In genomic region chr1:51739252-51739852, GRCm38 (mm10) we compare ENCODE assay signal across 28 mouse cellular contexts.
DNase-seq lines count a peak whose midpoint lies in the region; ATAC-seq and TF ChIP-seq lines count a peak whose summit lies in the region.
"Had no signal": no experiment of that assay in that cellular context is flagged by ENCODE, and none has a peak within 500 bp of the region (broad histone marks: within the 10 kb centered on the region; RNA-seq: fewer than 3 reads in every experiment).

No protein-coding gene starts in this region.

- no peaks in the 10 kb centered on the region for H3K9me3 ChIP-seq in embryonic facial prominence, embryonic 14.5 days (ENCODE audit: control insufficient read depth, low read length)
- H3K9me3 ChIP-seq in embryonic facial prominence, embryonic 10.5 days, result no peaks in the 10 kb centered on the region
- H3K9me3 ChIP-seq in neural tube, embryonic 15.5 days (replicated peaks), result no peaks in the 10 kb centered on the region
- H3K9me3 ChIP-seq: forebrain, embryonic 13.5 days; G1E; hindbrain, embryonic 12.5 days; limb, embryonic 12.5 days; liver, embryonic 15.5 days; neural tube, embryonic 12.5 days had no signal

- no peaks in the 10 kb centered on the region for H3K27me3 ChIP-seq in embryonic facial prominence, embryonic 14.5 days (replicated peaks; ENCODE audit: control insufficient read depth, insufficient read depth, low read length)
- H3K27me3 ChIP-seq in embryonic facial prominence, embryonic 10.5 days (replicated peaks; ENCODE audit: low read depth, poor library complexity, severe bottlenecking), result no peaks in the 10 kb centered on the region
- no peaks in the 10 kb centered on the region for H3K27me3 ChIP-seq in neural tube, embryonic 15.5 days (replicated peaks)
- H3K27me3 ChIP-seq: forebrain, embryonic 13.5 days; hindbrain, embryonic 12.5 days; limb, embryonic 12.5 days; liver, embryonic 15.5 days; neural tube, embryonic 12.5 days had no signal

- no peak overlapping the region for H3K9ac ChIP-seq in embryonic facial prominence, embryonic 14.5 days (ENCODE audit: low read depth, low read length)
- H3K9ac ChIP-seq in neural tube, embryonic 15.5 days (replicated peaks), result no peak overlapping the region
- H3K9ac ChIP-seq: forebrain, embryonic 13.5 days; hindbrain, embryonic 12.5 days; limb, embryonic 12.5 days; liver, embryonic 15.5 days; neural tube, embryonic 12.5 days had no signal

- H3K4me2 ChIP-seq in embryonic facial prominence, embryonic 14.5 days (ENCODE audit: low read depth, low read length), result no peak overlapping the region
- H3K4me2 ChIP-seq in neural tube, embryonic 15.5 days, result no peak overlapping the region
- H3K4me2 ChIP-seq: forebrain, embryonic 13.5 days; heart, embryonic 11.5 days; hindbrain, embryonic 12.5 days; limb, embryonic 12.5 days; liver, embryonic 15.5 days; neural tube, embryonic 12.5 days had no signal

- 73% methylated on average over 5 of the region's 5 CpGs for WGBS in embryonic facial prominence, embryonic 14.5 days
- 82% methylated on average over 5 of the region's 5 CpGs for WGBS in embryonic facial prominence, embryonic 10.5 days
- WGBS in neural tube, embryonic 15.5 days, result 66% methylated on average over 5 of the region's 5 CpGs

- DNase-seq in embryonic facial prominence, embryonic 14.5 days (ENCODE audit: low spot score), result no peak
- no peak for DNase-seq in embryonic facial prominence, embryonic 10.5 days (ENCODE audit: low spot score)
- DNase-seq in layer of hippocampus, adult 2 months (ENCODE audit: low spot score in 2 of 2), result peak; percentile 17 to 20
- no peak for DNase-seq in layer of hippocampus, postnatal 10 days (ENCODE audit: low spot score in 2 of 2)
- DNase-seq in neural tube, embryonic 10.5 days (ENCODE audit: extremely low spot score, low spot score), result peak; percentile 9
- DNase-seq in B cell, adult 2 months, result no peak
- DNase-seq: adrenal gland, adult 8-10 months; cerebellum, adult 2 months; heart, postnatal 36 days; kidney, adult 8-10 months; right cerebral cortex, postnatal 4 days; thymus, adult 18-20 months; thymus, postnatal 25 days had no signal

- no peak overlapping the region for H3K27ac ChIP-seq in embryonic facial prominence, embryonic 14.5 days (replicated peaks; ENCODE audit: low read depth, low read length)
- no peak overlapping the region for H3K27ac ChIP-seq in embryonic facial prominence, embryonic 10.5 days (replicated peaks)
- H3K27ac ChIP-seq in layer of hippocampus, adult 2 months, result 0 out of 2 replicates have a peak overlapping the region, but pooled peaks have one; percentile 23
- H3K27ac ChIP-seq in neural tube, embryonic 15.5 days (replicated peaks), result no peak overlapping the region
- H3K27ac ChIP-seq: forebrain, embryonic 13.5 days; hindbrain, embryonic 12.5 days; hindbrain, postnatal 0 days; kidney, postnatal 0 days; limb, embryonic 12.5 days; liver, embryonic 15.5 days; macrophage; neural tube, embryonic 12.5 days; stomach, postnatal 0 days had no signal

- no peak overlapping the region for H3K4me3 ChIP-seq in embryonic facial prominence, embryonic 14.5 days (ENCODE audit: low read depth, low read length)
- H3K4me3 ChIP-seq in embryonic facial prominence, embryonic 10.5 days, result no peak overlapping the region
- H3K4me3 ChIP-seq in layer of hippocampus, adult 2 months, result no peak overlapping the region
- H3K4me3 ChIP-seq in neural tube, embryonic 15.5 days (replicated peaks), result no peak overlapping the region
- H3K4me3 ChIP-seq: forebrain, embryonic 13.5 days; hindbrain, embryonic 12.5 days; limb, embryonic 12.5 days; liver, embryonic 15.5 days; neural tube, embryonic 12.5 days had no signal

- H3K4me1 ChIP-seq in embryonic facial prominence, embryonic 14.5 days (ENCODE audit: control insufficient read depth, insufficient read depth, low read length), result no peaks in the 10 kb centered on the region
- no peaks in the 10 kb centered on the region for H3K4me1 ChIP-seq in embryonic facial prominence, embryonic 10.5 days
- H3K4me1 ChIP-seq in neural tube, embryonic 15.5 days, result no peaks in the 10 kb centered on the region
- H3K4me1 ChIP-seq: forebrain, embryonic 13.5 days; hindbrain, embryonic 12.5 days; limb, embryonic 12.5 days; neural tube, embryonic 12.5 days had no signal

- no peak for TF ChIP-seq CTCF in layer of hippocampus, adult 2 months (conservative IDR thresholded peaks at IDR 0.05)

- peak; percentile 53; the same call in 1 of the 2 replicates for ATAC-seq in embryonic facial prominence, embryonic 14.5 days (ENCODE audit: low read depth)
- no peak for ATAC-seq in neural tube, embryonic 15.5 days (ENCODE audit: low FRiP score)
- ATAC-seq in granulocyte monocyte progenitor cell, adult 5-6 weeks (replicated peaks; ENCODE audit: poor library complexity, severe bottlenecking), result no peak
- ATAC-seq: forebrain, embryonic 13.5 days; hindbrain, postnatal 0 days; intestine, embryonic 16.5 days; midbrain, embryonic 16.5 days had no signal

- H3K36me3 ChIP-seq in embryonic facial prominence, embryonic 14.5 days (ENCODE audit: control insufficient read depth, insufficient read depth, low read length), result peaks cover 10% of the 10 kb centered on the region; the same call in 1 of the 2 replicates
- peaks cover 19% of the 10 kb centered on the region for H3K36me3 ChIP-seq in embryonic facial prominence, embryonic 10.5 days (replicated peaks)
- no peaks in the 10 kb centered on the region for H3K36me3 ChIP-seq in neural tube, embryonic 15.5 days
- H3K36me3 ChIP-seq: G1E; hindbrain, embryonic 12.5 days; liver, embryonic 15.5 days; neural tube, embryonic 12.5 days had no signal

Comparison
In these comparisons a context has a peak if more than half of its experiments do, and no peak if none do; other contexts are left out.
1. DNase-seq: peak in layer of hippocampus, adult 2 months (2 of 2) and neural tube, embryonic 10.5 days (single experiment); none in embryonic facial prominence, embryonic 14.5 days (single experiment), embryonic facial prominence, embryonic 10.5 days (single experiment), layer of hippocampus, postnatal 10 days (0 of 2) and B cell, adult 2 months (0 of 2).